9 mouse cellular contexts compared by ENCODE assay signal in genomic region chr10:27616641-27617415, GRCm38 (mm10). TPM values are rescaled to one million over a fixed set of nuclear protein-coding genes. Genes with fewer than 3 reads are reported as not detected.
A peak's percentile ranks its signal among the peaks of the same experiment; 100 is the strongest.
DNase-seq lines count a peak whose midpoint lies in the region; ATAC-seq and TF ChIP-seq lines count a peak whose summit lies in the region.
"Had no signal": no experiment of that assay in that cellular context is flagged by ENCODE, and none has a peak within 500 bp of the region (broad histone marks: within the 10 kb centered on the region; RNA-seq: fewer than 3 reads in every experiment).

No protein-coding gene starts in this region.

- peak overlapping the region; percentile 53 for H3K4me2 ChIP-seq in hindbrain, embryonic 13.5 days
- H3K4me2 ChIP-seq in limb, embryonic 15.5 days: peak overlapping the region; percentile 64

- no peaks in the 10 kb centered on the region for H3K36me3 ChIP-seq in E14TG2a.4 (ENCODE audit: insufficient read depth, low read length)
- H3K36me3 ChIP-seq in hindbrain, embryonic 13.5 days: no peaks in the 10 kb centered on the region
- no peaks in the 10 kb centered on the region for H3K36me3 ChIP-seq in limb, embryonic 15.5 days

- H3K4me1 ChIP-seq in E14TG2a.4 (replicated peaks; ENCODE audit: low read depth, low read length): peaks cover 12% of the 10 kb centered on the region; the same call in 1 of the 2 replicates
- peaks cover 6% of the 10 kb centered on the region for H3K4me1 ChIP-seq in hindbrain, embryonic 13.5 days (replicated peaks)
- peaks cover 8% of the 10 kb centered on the region for H3K4me1 ChIP-seq in limb, embryonic 15.5 days

- peak; percentile 0 to 23 for DNase-seq in adrenal gland, postnatal 36 days
- DNase-seq in gastrocnemius, adult 18-20 months (ENCODE audit: low spot score): peak; percentile 63
- peak; percentile 51 for DNase-seq in neural tube, embryonic 10.5 days (ENCODE audit: extremely low spot score, low spot score)

- peaks cover 8% of the 10 kb centered on the region; the same call in 1 of the 2 replicates for H3K27me3 ChIP-seq in E14TG2a.4 (ENCODE audit: insufficient read depth, low read length)
- no peaks in the 10 kb centered on the region for H3K27me3 ChIP-seq in hindbrain, embryonic 13.5 days
- H3K27me3 ChIP-seq in limb, embryonic 15.5 days: no peaks in the 10 kb centered on the region

- H3K4me3 ChIP-seq in E14TG2a.4 (replicated peaks; ENCODE audit: low read length): peak overlapping the region; percentile 70
- peak overlapping the region; percentile 29 for H3K4me3 ChIP-seq in hindbrain, embryonic 13.5 days
- peak overlapping the region; percentile 46 for H3K4me3 ChIP-seq in limb, embryonic 15.5 days

- H3K9ac ChIP-seq in hindbrain, embryonic 13.5 days: peak overlapping the region; percentile 61
- peak overlapping the region; percentile 34 for H3K9ac ChIP-seq in limb, embryonic 15.5 days

- ATAC-seq in hindbrain, embryonic 13.5 days (ENCODE audit: low FRiP score): peak; percentile 63; the same call in 1 of the 2 replicates
- ATAC-seq in limb, embryonic 15.5 days (ENCODE audit: insufficient number of reproducible peaks, low FRiP score, low TSS enrichment, low read depth): peak; percentile 67; the same call in 1 of the 2 replicates
- no peak for ATAC-seq in megakaryocyte, adult 5-6 weeks (ENCODE audit: poor library complexity, severe bottlenecking)
- no peak for ATAC-seq in megakaryocyte-erythroid progenitor cell, adult 5-6 weeks (replicated peaks; ENCODE audit: low FRiP score, low TSS enrichment, poor library complexity, severe bottlenecking)

- H3K27ac ChIP-seq in hindbrain, embryonic 13.5 days: no peak overlapping the region
- H3K27ac ChIP-seq in limb, embryonic 15.5 days: peak overlapping the region; percentile 77

- 0 out of 2 replicates have a peak, but pooled peaks cover 4% of the 10 kb centered on the region for H3K9me3 ChIP-seq in E14TG2a.4 (ENCODE audit: low read length)
- H3K9me3 ChIP-seq in hindbrain, embryonic 13.5 days: no peaks in the 10 kb centered on the region
- no peaks in the 10 kb centered on the region for H3K9me3 ChIP-seq in limb, embryonic 15.5 days

- TF ChIP-seq CTCF in E14TG2a.4 (conservative IDR thresholded peaks at IDR 0.05; ENCODE audit: low read length): no peak

- 18% methylated on average over 18 of the region's 18 CpGs for WGBS in hindbrain, embryonic 13.5 days
- WGBS in limb, embryonic 15.5 days: 6% methylated on average over 18 of the region's 18 CpGs

RNA-seq across cellular contexts. Expression of gene Lama2, which starts 2.7 kb away (rescaled TPM):
- 10 to 100 TPM; 34.5 to 43.6 TPM for total RNA-seq in adrenal gland, postnatal 36 days (2021)
- total RNA-seq in gastrocnemius, adult 18-20 months (2021): 10 to 100 TPM; 34.9 to 43.3 TPM
- polyA plus RNA-seq in hindbrain, embryonic 13.5 days (2015; fragmentation: Nextera tagmentation; extraction: Ambion mirVana): 5.8 and 7.8 TPM in 2 replicates
- polyA plus RNA-seq in limb, embryonic 15.5 days (2015; fragmentation: Nextera tagmentation; extraction: Ambion mirVana): 17.2 and 20.2 TPM in 2 replicates
- 0.20 TPM in 1 of 2 replicates, not detected in the other for total RNA-seq in megakaryocyte, adult 5-6 weeks (2015)
- not detected in 2 replicates for total RNA-seq in megakaryocyte, adult 5-6 weeks (2017)
- total RNA-seq in megakaryocyte-erythroid progenitor cell, adult 5-6 weeks (2014; fragmentation: Nextera tagmentation): not detected in 2 replicates
- total RNA-seq in megakaryocyte-erythroid progenitor cell, adult 5-6 weeks (2017): not detected in 2 replicates
- total RNA-seq: neutrophil, adult 5-6 weeks had no signal

Comparison
In these comparisons a context has a peak if more than half of its experiments do, and no peak if none do; other contexts are left out.
1. DNase-seq: peak in every context shown above with its lines; median percentile 63 in gastrocnemius, adult 18-20 months; 51 in neural tube, embryonic 10.5 days; 12 in adrenal gland, postnatal 36 days.
2. ATAC-seq: peak in hindbrain, embryonic 13.5 days (single experiment) and limb, embryonic 15.5 days (single experiment); none in megakaryocyte, adult 5-6 weeks (single experiment) and megakaryocyte-erythroid progenitor cell, adult 5-6 weeks (single experiment).
3. RNA of gene Lama2, which starts 2.7 kb away (total RNA-seq): 34.5 to 43.6 TPM in adrenal gland, postnatal 36 days and 34.9 to 43.3 TPM in gastrocnemius, adult 18-20 months; 0.20 TPM in megakaryocyte, adult 5-6 weeks and not detected in megakaryocyte-erythroid progenitor cell, adult 5-6 weeks; every median in the first group is over 10 times any median in the second.
4. Peak in every context shown above with its lines, with median percentiles within 50 percentile points of each other: H3K4me3 ChIP-seq.